Mouse (Mus musculus) limb, embryonic 14.5 days (tissue): ENCODE data around the gene Slf2. TPM values are rescaled to one million over a fixed set of nuclear protein-coding genes. Genes with fewer than 3 reads are reported as not detected.

Experiments used
- ATAC-seq: fragments of 200-750 bp; cut with Nextera tagmentation; 2 replicates; pipeline ENCODE4 v1.8.0; 2017; ENCODE audit warnings: low read depth, moderate number of reproducible peaks, moderate TSS enrichment; ENCODE audit not compliant: low FRiP score
- DNase-seq: peaks from one replicate; pipeline ENCODE4 v3.0.0-alpha.2; 2015; ENCODE audit warnings: low spot score
- H3K27ac ChIP-seq: fragments of 300-500 bp; sonication (generic); replicated peaks from 2 replicates; pipeline ENCODE4 v1.5.1; 2014; ENCODE audit warnings: low read depth, mild to moderate bottlenecking, low read length, moderate library complexity, mixed read lengths
- H3K27me3 ChIP-seq: fragments of 300-500 bp; sonication (generic); 2 replicates; pipeline ENCODE4 v1.6.1; 2014; ENCODE audit warnings: low read length, mixed read lengths; ENCODE audit not compliant: control insufficient read depth, insufficient read depth
- H3K36me3 ChIP-seq: fragments of 300-500 bp; sonication (generic); 2 replicates; pipeline ENCODE4 v1.6.1; 2014; ENCODE audit warnings: mild to moderate bottlenecking, low read length, moderate library complexity, mixed read lengths; ENCODE audit not compliant: control insufficient read depth, insufficient read depth
- H3K4me1 ChIP-seq: fragments of 300-500 bp; sonication (generic); 2 replicates; pipeline ENCODE4 v1.6.1; 2014; ENCODE audit warnings: antibody characterized with exemption, low read length, mixed read lengths; ENCODE audit not compliant: control insufficient read depth, insufficient read depth
- H3K4me2 ChIP-seq: fragments of 300-500 bp; sonication (generic); replicated peaks from 2 replicates; pipeline ENCODE4 v1.6.1; 2014; ENCODE audit warnings: low read depth, mild to moderate bottlenecking, low read length, moderate library complexity; ENCODE audit not compliant: severe bottlenecking
- H3K4me3 ChIP-seq: fragments of 300-500 bp; sonication (generic); replicated peaks from 2 replicates; pipeline ENCODE4 v1.5.1; 2014; ENCODE audit warnings: low read length
- H3K9ac ChIP-seq: fragments of 300-500 bp; sonication (generic); 2 replicates; pipeline ENCODE4 v1.6.1; 2014; ENCODE audit warnings: mild to moderate bottlenecking, low read depth, low read length, moderate library complexity; ENCODE audit not compliant: severe bottlenecking
- H3K9me3 ChIP-seq: fragments of 300-500 bp; sonication (generic); 2 replicates; pipeline ENCODE4 v1.6.1; 2016; ENCODE audit warnings: low read length; ENCODE audit not compliant: control insufficient read depth
- POLR2A ChIP-seq: fragments of 200-500 bp; IDR thresholded peaks from 2 replicates; pipeline ENCODE4 v1.8.0; 2012; ENCODE audit warnings: inconsistent platforms, mild to moderate bottlenecking, moderate library complexity, borderline replicate concordance; ENCODE audit not compliant: insufficient read depth, insufficient read length; ENCODE audit errors: extremely low read depth
- WGBS: fragments of 180-500 bp; shearing (Covaris S2); extraction: QIAGEN DNeasy Blood & Tissue Kit; methylation state at CpG from one replicate; pipeline ENCODE4 v1.1.7; 2014; 5-methylcytosine and 5-hydroxymethylcytosine counted together
- polyA plus RNA-seq, 2 experiments: library from polyadenylated mRNA; depleted of rRNA in 1 of 2; stranded (reverse) in 1 of 2; unstranded in 1 of 2; fragments of >200 nt; fragmentation: Nextera tagmentation in 1 of 2; extraction: Ambion mirVana in 1 of 2; gene quantifications; 2 replicates each; pipeline versions ENCODE4 v1.2.1 to v1.2.3; 2012 to 2014

Gene Slf2
- polyA plus RNA-seq, 2 experiments = 35.0 to 39.1 TPM

- no peak overlapping the region for H3K4me3 ChIP-seq
- TF ChIP-seq POLR2A = no peak
- H3K4me2 ChIP-seq = no peak overlapping the region
- no peak overlapping the region for H3K9ac ChIP-seq
- H3K4me1 ChIP-seq = 0 out of 2 replicates have a peak, but pooled peaks cover 4% of the 10 kb centered on the region
- H3K9me3 ChIP-seq = no peaks in the 10 kb centered on the region
- H3K27ac ChIP-seq = no peak overlapping the region
- no peaks in the 10 kb centered on the region for H3K27me3 ChIP-seq
- WGBS = 91% methylated on average over 6 of the region's 6 CpGs
- DNase-seq (no peak), ATAC-seq (no peak)
- peaks cover 59% of the 10 kb centered on the region for H3K36me3 ChIP-seq
Observed at GRCm38 (mm10) chr19:45027848-45028247, 96.9 kb downstream of the Slf2 start.

- DNase-seq (no peak), ATAC-seq (no peak)
- no peak overlapping the region for H3K9ac ChIP-seq
- H3K36me3 ChIP-seq = peaks cover 52% of the 10 kb centered on the region
- 64% methylated on average over 19 of the region's 19 CpGs for WGBS
- TF ChIP-seq POLR2A = no peak
- H3K4me3 ChIP-seq = no peak overlapping the region
- H3K27ac ChIP-seq = no peak overlapping the region
- no peaks in the 10 kb centered on the region for H3K9me3 ChIP-seq
- H3K4me2 ChIP-seq = no peak overlapping the region
- H3K4me1 ChIP-seq = 0 out of 2 replicates have a peak, but pooled peaks cover 4% of the 10 kb centered on the region
- no peaks in the 10 kb centered on the region for H3K27me3 ChIP-seq
Observed at GRCm38 (mm10) chr19:45028746-45029145, 97.8 kb downstream of the Slf2 start.

GRCm38 (mm10) chr19:45029571-45029970, 98.6 kb downstream of the Slf2 start:
- 0 out of 2 replicates have a peak, but pooled peaks cover 4% of the 10 kb centered on the region for H3K4me1 ChIP-seq
- H3K9me3 ChIP-seq = no peaks in the 10 kb centered on the region
- H3K36me3 ChIP-seq = peaks cover 46% of the 10 kb centered on the region
- ATAC-seq (no peak), DNase-seq (no peak)
- H3K4me2 ChIP-seq = no peak overlapping the region
- H3K4me3 ChIP-seq = no peak overlapping the region
- H3K9ac ChIP-seq = no peak overlapping the region
- 61% methylated on average over 9 of the region's 9 CpGs for whole genome bisulfite sequencing
- H3K27me3 ChIP-seq = no peaks in the 10 kb centered on the region
- H3K27ac ChIP-seq = no peak overlapping the region
- no peak for TF ChIP-seq POLR2A

GRCm38 (mm10) chr19:45030111-45030510, 99.2 kb downstream of the Slf2 start:
- no peak overlapping the region for H3K9ac ChIP-seq
- H3K9me3 ChIP-seq = no peaks in the 10 kb centered on the region
- no peak overlapping the region for H3K27ac ChIP-seq
- H3K36me3 ChIP-seq = peaks cover 40% of the 10 kb centered on the region
- H3K4me3 ChIP-seq = no peak overlapping the region
- WGBS = 40% methylated on average over 8 of the region's 8 CpGs
- 0 out of 2 replicates have a peak, but pooled peaks cover 4% of the 10 kb centered on the region for H3K4me1 ChIP-seq
- DNase-seq (no peak), ATAC-seq (0 out of 2 replicates have a peak, but pooled peaks have one; percentile 1)
- TF ChIP-seq POLR2A = no peak
- no peaks in the 10 kb centered on the region for H3K27me3 ChIP-seq
- no peak overlapping the region for H3K4me2 ChIP-seq

- Histone ChIP-seq H3K4me3 (0 out of 2 replicates have a peak overlapping the region, but pooled peaks have one; percentile 6), H3K27ac (no peak overlapping the region), H3K27me3 (no peaks in the 10 kb centered on the region), H3K9ac (no peak overlapping the region), H3K9me3 (no peaks in the 10 kb centered on the region), H3K4me1 (0 out of 2 replicates have a peak, but pooled peaks cover 4% of the 10 kb centered on the region), H3K36me3 (peaks cover 31% of the 10 kb centered on the region), H3K4me2 (peak overlapping the region; percentile 38)
- ATAC-seq (no peak; the same call in 1 of the 2 replicates), DNase-seq (peak; percentile 85)
- 42% methylated on average over 20 of the region's 20 CpGs for WGBS
- TF ChIP-seq POLR2A = no peak
Observed at GRCm38 (mm10) chr19:45030746-45031693, 100.1 kb downstream of the Slf2 start.
